Mouse (Mus musculus): ENCODE data around the gene Cort.
A peak's percentile ranks its signal among the peaks of the same experiment; 100 is the strongest.
"Not testable (repeated sequence)": the region's sequence is repeated elsewhere in the genome, so short reads cannot be mapped to it uniquely, and the experiment has no call there.

Cort gene

GRCm38 (mm10) chr4:149147528-149147927 lies 21.0 kb upstream of the Cort start:
- DNase-seq (ENCODE audit: low spot score): no peak

DNA sequence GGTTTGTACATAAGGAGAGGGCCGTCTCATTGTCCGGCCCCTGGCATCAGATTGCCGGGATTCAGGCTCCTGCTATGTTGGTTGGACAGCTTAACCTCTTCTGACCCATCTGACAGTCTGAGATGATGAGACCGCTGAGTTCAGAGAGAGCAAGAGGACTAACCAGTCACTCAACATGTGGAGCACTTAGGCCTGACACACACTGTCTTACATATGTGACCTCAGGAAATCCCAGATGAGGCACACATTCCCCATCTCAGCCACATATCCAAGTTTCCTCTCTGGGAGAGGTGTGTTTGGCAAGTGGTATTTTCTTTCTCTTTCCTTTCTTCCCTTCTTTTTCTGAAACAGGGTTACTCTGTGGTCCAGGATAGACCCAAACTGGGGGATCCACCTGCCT lies 18.6 kb upstream of the Cort start:
- no peak for DNase-seq (ENCODE audit: low spot score)

DNA sequence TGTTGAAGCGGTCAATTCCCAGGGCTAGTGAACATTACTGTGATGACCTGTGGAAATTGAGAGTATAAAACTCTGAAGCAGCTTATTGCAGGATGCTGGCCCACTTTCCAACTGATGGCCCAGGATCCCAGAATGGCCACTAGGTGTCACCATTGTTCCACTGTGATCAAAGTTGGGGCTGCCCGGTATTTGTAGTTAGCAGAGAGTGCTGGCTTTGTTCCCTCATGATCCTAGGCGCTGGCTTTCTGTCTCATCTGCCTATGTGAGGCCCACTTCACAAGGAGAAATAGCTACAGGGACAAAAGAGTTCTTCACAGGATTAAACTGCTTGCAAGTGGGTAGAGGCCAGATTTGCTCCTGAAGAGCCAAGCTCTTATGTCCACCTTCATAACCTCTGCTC lies 17.9 kb upstream of the Cort start:
- DNase-seq (ENCODE audit: low spot score): peak; percentile 87

- DNase-seq (ENCODE audit: low spot score): no peak
These were observed 17.0 kb upstream of the Cort start for GRCm38 (mm10) chr4:149143594-149143993.

- DNase-seq (ENCODE audit: low spot score): no peak
These were observed 12.0 kb upstream of the Cort start for GRCm38 (mm10) chr4:149138515-149138914.

DNA sequence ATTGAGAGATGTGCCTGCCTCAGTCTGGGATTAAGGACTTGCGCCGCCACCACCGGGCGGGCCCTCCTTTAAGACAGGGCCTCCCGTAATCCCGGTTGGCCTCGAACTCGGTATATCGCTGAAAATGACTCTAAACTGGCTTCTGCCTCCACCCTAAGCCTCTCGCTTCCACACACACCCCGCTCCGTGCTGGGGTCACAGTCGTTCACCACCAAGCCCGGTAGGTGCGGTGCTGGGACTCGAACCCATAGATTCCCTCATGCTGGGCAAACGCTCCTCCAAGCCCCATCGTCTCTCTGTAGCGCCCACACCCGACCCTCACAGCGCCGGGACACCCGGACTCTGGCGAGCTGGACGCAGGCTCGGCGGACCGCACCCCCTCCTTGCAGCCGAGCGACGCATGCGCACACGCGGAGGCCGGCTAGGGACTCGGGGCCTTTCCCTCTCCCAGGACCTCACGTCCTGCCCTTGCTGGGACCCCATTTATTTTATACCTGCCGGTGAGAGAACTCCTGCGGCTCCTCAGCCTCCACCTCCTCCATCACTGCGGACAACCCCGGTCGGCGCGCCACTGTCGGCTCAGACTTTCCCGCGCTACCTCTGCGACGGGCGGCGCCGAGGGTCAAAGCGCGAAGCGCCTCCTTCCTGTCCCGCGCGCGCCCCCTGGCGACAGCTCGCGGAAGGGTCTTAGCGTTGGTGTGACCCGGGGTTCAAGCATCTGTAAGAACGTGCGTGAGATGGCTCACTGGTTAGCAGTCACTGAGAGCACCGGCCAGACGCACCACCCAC lies 10.6 kb upstream of the Cort start, which contains the start of gene Cenps:
Gene Cenps (minus strand): TSS at position 648 of the 789 bp plus-strand sequence.
- peak; percentile 81 for DNase-seq (ENCODE audit: low spot score)

DNA sequence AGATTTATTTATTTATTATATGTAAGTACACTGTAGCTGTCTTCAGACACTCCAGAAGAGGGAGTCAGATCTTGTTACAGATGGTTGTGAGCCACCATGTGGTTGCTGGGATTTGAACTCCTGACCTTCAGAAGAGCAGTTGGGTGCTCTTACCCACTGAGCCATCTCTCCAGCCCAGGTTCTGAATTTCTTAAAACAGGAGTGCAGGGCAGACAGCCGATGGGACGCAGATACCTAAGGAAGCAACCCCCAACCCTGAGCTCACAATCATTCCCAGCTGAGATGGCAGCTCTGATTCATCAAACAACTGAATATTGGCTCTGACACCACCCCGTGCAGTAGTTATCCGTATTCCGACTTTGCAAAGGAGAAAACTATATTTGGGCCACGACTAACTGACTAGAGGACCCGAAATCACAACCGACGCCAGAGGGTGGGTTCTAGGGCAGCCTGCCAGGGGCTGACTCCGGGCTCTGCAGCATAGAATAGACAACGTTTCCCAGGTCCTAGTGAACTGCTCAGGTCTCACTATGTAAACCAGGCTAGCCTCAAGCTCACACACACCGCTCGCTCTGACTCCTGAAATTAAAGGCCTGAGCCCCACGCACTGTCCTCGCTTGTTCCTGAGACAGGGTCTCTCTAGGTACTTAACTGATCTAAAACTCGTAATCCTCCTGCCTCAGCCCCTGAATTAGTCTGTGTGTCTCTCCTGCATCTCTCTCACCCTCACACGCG lies 9.7 kb upstream of the Cort start:
- no peak for DNase-seq (ENCODE audit: low spot score)

GRCm38 (mm10) chr4:149133395-149133794 lies 6.8 kb upstream of the Cort start:
- no peak for DNase-seq (ENCODE audit: low spot score)

- DNase-seq (ENCODE audit: low spot score): no peak
These were observed 5.4 kb upstream of the Cort start for GRCm38 (mm10) chr4:149131789-149132565.

- DNase-seq (ENCODE audit: low spot score): no peak
These were observed 4.6 kb upstream of the Cort start for GRCm38 (mm10) chr4:149131021-149131752.

DNA sequence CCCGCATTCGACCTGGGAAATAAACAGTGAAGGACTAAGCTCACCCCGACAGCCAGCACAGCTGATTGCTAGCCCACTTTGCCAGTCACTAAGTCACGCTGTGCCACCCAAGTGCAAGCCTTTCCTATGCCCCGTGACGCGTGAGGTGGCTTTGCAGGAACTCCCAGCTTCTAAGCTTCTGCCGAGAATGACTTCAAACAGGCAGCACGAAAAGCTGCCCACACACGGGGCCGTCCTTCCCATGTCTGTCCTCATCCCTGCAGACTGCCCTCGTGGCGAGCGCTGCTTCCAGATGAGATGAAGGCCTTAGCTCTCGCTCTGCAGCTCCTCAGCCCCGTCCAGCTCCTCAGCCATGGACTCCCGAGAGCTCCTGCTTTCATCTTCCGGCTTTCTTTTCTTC lies 1.9 kb upstream of the Cort start:
- DNase-seq (ENCODE audit: low spot score): no peak

DNA sequence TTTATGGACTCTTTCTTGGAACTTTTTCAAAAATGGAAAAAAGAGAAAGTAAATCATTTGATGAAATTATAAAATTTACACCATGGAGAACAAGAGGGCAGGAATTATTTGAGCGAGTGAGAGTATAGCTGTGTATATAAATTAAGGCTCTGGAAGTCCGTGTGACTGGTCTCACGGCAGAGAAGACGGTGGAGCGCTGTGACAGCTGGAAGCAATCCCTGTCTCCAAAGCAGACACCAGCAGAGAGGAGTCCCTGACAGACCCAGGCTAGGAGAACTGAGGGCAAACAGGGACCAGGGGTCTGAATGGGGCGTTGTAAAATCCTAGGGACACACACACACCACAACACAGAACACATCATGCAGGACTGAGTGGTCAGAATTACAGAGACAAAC lies 451 bp downstream of the Cort start:
- no peak for DNase-seq (ENCODE audit: low spot score)

GRCm38 (mm10) chr4:149125341-149126114 lies 1.0 kb downstream of the Cort start:
- DNase-seq (ENCODE audit: low spot score): no peak

DNA sequence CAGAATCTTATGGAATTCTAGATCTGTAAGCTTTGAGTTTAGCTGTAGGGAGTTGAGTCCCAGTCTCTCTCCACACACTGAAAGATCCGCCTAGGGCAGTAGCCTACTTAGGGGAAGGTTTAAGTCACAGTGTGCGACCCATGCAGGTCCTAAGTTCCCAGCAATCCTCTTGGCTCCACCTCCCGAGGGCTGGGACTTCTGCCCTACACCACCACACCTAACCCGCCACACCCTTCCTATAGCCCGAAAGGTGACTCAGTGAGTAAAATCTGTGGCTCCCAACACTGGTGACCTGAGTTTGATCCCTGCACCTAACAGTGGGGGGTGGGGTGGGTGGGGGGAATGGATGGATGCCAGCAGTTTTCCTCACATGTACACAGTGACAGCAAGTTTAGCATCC lies 3.1 kb downstream of the Cort start:
- no peak for DNase-seq (ENCODE audit: low spot score)

GRCm38 (mm10) chr4:149119978-149120562 lies 6.5 kb downstream of the Cort start:
- DNase-seq (ENCODE audit: low spot score): not testable (repeated sequence)

GRCm38 (mm10) chr4:149103875-149104561 lies 22.5 kb downstream of the Cort start, which contains the start of gene Dffa:
Dffa (plus strand) TSS chr4:149104146.
- peak; percentile 85 for DNase-seq (ENCODE audit: low spot score)

DNA sequence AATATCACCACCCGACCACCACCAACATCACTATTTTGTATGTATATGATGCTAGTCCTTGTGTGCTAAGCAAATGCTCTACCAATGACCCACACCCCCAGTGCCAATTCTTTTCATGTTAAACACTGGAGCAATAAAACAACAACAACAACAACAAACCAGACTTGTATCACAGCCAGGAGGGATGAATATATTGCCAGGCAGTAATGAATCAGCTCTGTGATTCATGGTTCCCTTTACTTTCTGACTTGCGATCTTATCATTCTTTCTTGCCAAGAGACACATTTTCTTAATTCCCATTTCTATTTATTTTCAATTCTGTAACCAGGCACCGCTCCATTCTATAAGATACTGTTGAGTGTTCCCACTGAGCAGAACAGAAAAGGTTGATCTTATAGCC lies 25.1 kb downstream of the Cort start:
- DNase-seq (ENCODE audit: low spot score): no peak

- DNase-seq (ENCODE audit: low spot score): not testable (repeated sequence)
These were observed 26.1 kb downstream of the Cort start for GRCm38 (mm10) chr4:149100449-149100848.

GRCm38 (mm10) chr4:149099369-149100017 lies 27.1 kb downstream of the Cort start, which contains the start of gene Pex14:
Pex14 (minus strand) TSS chr4:149099876.
- DNase-seq (ENCODE audit: low spot score): peak; percentile 90
